Mouse (Mus musculus) heart, postnatal 0 days (tissue): ENCODE results near the gene Rhbdd2. TPM values are rescaled to one million over a fixed set of nuclear protein-coding genes. Genes with fewer than 3 reads are reported as not detected.
"Not testable (repeated sequence)": the region's sequence is repeated elsewhere in the genome, so short reads cannot be mapped to it uniquely, and the experiment has no call there.

Experiments used
- ATAC-seq: fragments of 200-750 bp; cut with Nextera tagmentation; 2 replicates; pipeline ENCODE4 v1.8.0; 2017; ENCODE audit warnings: low read depth, moderate number of reproducible peaks, moderate library complexity; ENCODE audit not compliant: insufficient read depth
- DNase-seq: peaks from one replicate; pipeline ENCODE4 v3.0.0-alpha.2; 2016; ENCODE audit warnings: low spot score
- H3K27ac ChIP-seq: fragments of 300-500 bp; sonication (generic); 2 replicates; pipeline ENCODE4 v1.5.1; 2014; ENCODE audit warnings: low read depth, mild to moderate bottlenecking
- H3K27me3 ChIP-seq: fragments of 300-500 bp; sonication (generic); 2 replicates; pipeline ENCODE4 v1.6.1; 2014; ENCODE audit warnings: low read length, mixed read lengths; ENCODE audit not compliant: control insufficient read depth, insufficient read depth
- H3K36me3 ChIP-seq: fragments of 300-500 bp; sonication (generic); replicated peaks from 2 replicates; pipeline ENCODE4 v1.6.1; 2014; ENCODE audit warnings: low read length, mixed read lengths; ENCODE audit not compliant: control insufficient read depth, insufficient read depth
- H3K4me1 ChIP-seq: fragments of 300-500 bp; sonication (generic); 2 replicates; pipeline ENCODE4 v1.6.1; 2014; ENCODE audit warnings: antibody characterized with exemption; ENCODE audit not compliant: control insufficient read depth, insufficient read depth
- H3K4me2 ChIP-seq: fragments of 300-500 bp; sonication (generic); 2 replicates; pipeline ENCODE4 v1.6.1; 2014; ENCODE audit warnings: low read depth, mild to moderate bottlenecking, low read length, moderate library complexity
- H3K4me3 ChIP-seq: fragments of 300-500 bp; sonication (generic); 2 replicates; pipeline ENCODE4 v1.5.1; 2014; ENCODE audit warnings: low read depth, low read length
- H3K9ac ChIP-seq: fragments of 300-500 bp; sonication (generic); replicated peaks from 2 replicates; pipeline ENCODE4 v1.6.1; 2014; ENCODE audit warnings: low read depth, low read length, mixed read lengths
- H3K9me3 ChIP-seq: fragments of 300-500 bp; sonication (generic); replicated peaks from 2 replicates; pipeline ENCODE4 v1.6.1; 2016; ENCODE audit warnings: low read length; ENCODE audit not compliant: control insufficient read depth
- CTCF ChIP-seq: IDR thresholded peaks from 2 replicates; pipeline ENCODE4 v1.5.1; 2016; ENCODE audit warnings: antibody characterized with exemption, control low read depth, low read depth
- EP300 ChIP-seq: IDR thresholded peaks from 2 replicates; pipeline ENCODE4 v1.6.1; 2016; ENCODE audit warnings: antibody characterized with exemption, low read depth
- WGBS: fragments of 180-500 bp; shearing (Covaris S2); extraction: QIAGEN DNeasy Blood & Tissue Kit; methylation state at CpG from one replicate; pipeline ENCODE4 v1.1.7; 2014; 5-methylcytosine and 5-hydroxymethylcytosine counted together
- polyA plus RNA-seq: library from polyadenylated mRNA; unstranded; fragments of >200 nt; fragmentation: Nextera tagmentation; extraction: Ambion mirVana; gene quantifications from 2 replicates; pipeline ENCODE4 v1.2.1, GENCODE M21; 2015
- total RNA-seq: library from RNA; depleted of rRNA; stranded (reverse); fragments of >200 nt; gene quantifications from 2 replicates; pipeline ENCODE4 v1.2.3, GENCODE M21; 2014; ENCODE audit warnings: low replicate concordance

The Rhbdd2 gene
- total and polyA plus RNA-seq, 2 experiments from 2014 or later = 6.7 to 40.0 TPM

- 38% methylated on average over 1 of the region's 1 CpGs for WGBS
- no peak overlapping the region for H3K27ac ChIP-seq
- no peaks in the 10 kb centered on the region for H3K4me1 ChIP-seq
- no peak for ATAC-seq
- H3K9me3 ChIP-seq = 0 out of 2 replicates have a peak, but pooled peaks cover 11% of the 10 kb centered on the region
- H3K27me3 ChIP-seq = no peaks in the 10 kb centered on the region
- DNase-seq = no peak
- no peak overlapping the region for H3K4me2 ChIP-seq
- H3K36me3 ChIP-seq = no peaks in the 10 kb centered on the region
- H3K4me3 ChIP-seq = no peak overlapping the region
- TF ChIP-seq EP300 (no peak), CTCF (no peak)
- no peak overlapping the region for H3K9ac ChIP-seq
Observed at GRCm38 (mm10) chr5:135607581-135607980, 24.8 kb upstream of the Rhbdd2 start.

GRCm38 (mm10) chr5:135609794-135610193, 22.6 kb upstream of the Rhbdd2 start:
- H3K27me3 ChIP-seq = no peaks in the 10 kb centered on the region
- H3K9me3 ChIP-seq = 0 out of 2 replicates have a peak, but pooled peaks cover 5% of the 10 kb centered on the region
- TF ChIP-seq EP300 = no peak
- no peak for TF ChIP-seq CTCF
- 69% methylated on average over 4 of the region's 4 CpGs for WGBS
- DNase-seq (no peak), ATAC-seq (no peak)
- no peak overlapping the region for H3K27ac ChIP-seq
- no peaks in the 10 kb centered on the region for H3K36me3 ChIP-seq
- no peak overlapping the region for H3K4me2 ChIP-seq
- no peak overlapping the region for H3K4me3 ChIP-seq
- no peaks in the 10 kb centered on the region for H3K4me1 ChIP-seq
- H3K9ac ChIP-seq = no peak overlapping the region

DNA sequence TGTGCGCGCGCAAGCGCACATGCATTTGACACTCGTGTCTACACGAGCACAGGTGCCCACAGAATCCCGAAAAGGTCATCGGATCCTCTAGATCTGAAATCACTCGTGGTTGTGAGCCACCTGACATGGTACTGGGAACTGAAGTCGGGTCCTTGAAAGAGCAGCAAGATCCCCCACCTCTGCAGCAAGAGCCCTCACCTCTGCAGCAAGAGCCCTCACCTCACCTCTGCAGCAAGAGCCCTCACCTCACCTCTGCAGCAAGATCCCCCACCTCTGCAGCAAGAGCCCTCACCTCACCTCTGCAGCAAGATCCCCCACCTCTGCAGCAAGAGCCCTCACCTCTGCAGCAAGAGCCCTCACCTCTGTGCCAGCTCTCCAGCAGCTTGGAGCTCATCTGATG, 12.7 kb upstream of the Rhbdd2 start:
- not testable (repeated sequence) for H3K9me3 ChIP-seq, H3K27me3 ChIP-seq, H3K4me1 ChIP-seq, H3K27ac ChIP-seq, H3K36me3 ChIP-seq, H3K4me3 ChIP-seq, DNase-seq, H3K9ac ChIP-seq, H3K4me2 ChIP-seq, ATAC-seq
- WGBS = 83% methylated on average over 10 of the region's 10 CpGs

DNA sequence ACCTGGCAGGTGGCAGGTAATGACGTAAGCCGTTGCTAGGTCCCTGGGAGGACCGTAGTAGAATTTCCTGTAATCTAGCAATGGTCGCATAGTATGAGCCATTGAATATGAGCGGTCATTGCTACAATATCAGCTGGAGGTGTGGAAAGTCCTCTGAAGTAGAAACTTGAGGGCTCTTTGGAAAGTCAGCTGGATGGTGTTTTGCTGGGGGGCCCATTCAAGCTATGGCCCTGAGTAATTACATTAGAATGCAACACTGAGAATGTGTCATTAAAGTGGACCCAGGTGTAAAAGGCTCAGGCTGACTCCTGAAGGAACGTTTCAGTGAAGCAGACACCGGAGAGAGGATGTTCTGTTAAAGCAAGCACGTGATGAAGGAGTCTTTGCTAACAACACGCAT, 11.9 kb upstream of the Rhbdd2 start:
- Histone ChIP-seq H3K9ac (no peak overlapping the region), H3K4me3 (no peak overlapping the region), H3K4me1 (no peaks in the 10 kb centered on the region), H3K27ac (no peak overlapping the region), H3K4me2 (no peak overlapping the region), H3K9me3 (no peaks in the 10 kb centered on the region), H3K27me3 (no peaks in the 10 kb centered on the region), H3K36me3 (no peaks in the 10 kb centered on the region)
- 78% methylated on average over 9 of the region's 9 CpGs for WGBS
- DNase-seq (no peak), ATAC-seq (no peak)
- TF ChIP-seq CTCF (no peak), EP300 (no peak)

DNA sequence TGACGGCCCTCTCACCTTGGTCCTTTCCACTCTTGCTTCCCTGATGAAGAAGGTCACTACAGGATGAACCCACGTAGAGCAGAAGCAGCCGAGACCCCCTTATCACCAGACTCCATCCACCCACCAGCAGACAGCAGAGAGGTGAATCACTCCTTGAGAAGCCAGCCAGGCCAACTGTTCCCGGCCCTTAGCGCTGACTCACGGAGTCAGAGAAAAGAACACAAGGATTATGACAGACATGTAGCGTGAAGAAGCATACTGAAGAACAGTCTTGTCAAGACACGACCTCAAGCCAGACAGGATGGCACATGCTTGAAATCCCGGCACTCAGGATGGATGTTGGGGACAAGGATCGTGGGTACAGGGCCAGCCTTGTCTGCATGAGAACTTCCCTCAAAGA, 10.7 kb upstream of the Rhbdd2 start:
- ATAC-seq (no peak), DNase-seq (no peak)
- TF ChIP-seq CTCF (no peak), EP300 (no peak)
- Histone ChIP-seq H3K36me3 (no peaks in the 10 kb centered on the region), H3K4me2 (no peak overlapping the region), H3K9me3 (no peaks in the 10 kb centered on the region), H3K4me3 (no peak overlapping the region), H3K4me1 (no peaks in the 10 kb centered on the region), H3K27me3 (no peaks in the 10 kb centered on the region), H3K27ac (no peak overlapping the region), H3K9ac (no peak overlapping the region)
- WGBS = 63% methylated on average over 10 of the region's 10 CpGs

DNA sequence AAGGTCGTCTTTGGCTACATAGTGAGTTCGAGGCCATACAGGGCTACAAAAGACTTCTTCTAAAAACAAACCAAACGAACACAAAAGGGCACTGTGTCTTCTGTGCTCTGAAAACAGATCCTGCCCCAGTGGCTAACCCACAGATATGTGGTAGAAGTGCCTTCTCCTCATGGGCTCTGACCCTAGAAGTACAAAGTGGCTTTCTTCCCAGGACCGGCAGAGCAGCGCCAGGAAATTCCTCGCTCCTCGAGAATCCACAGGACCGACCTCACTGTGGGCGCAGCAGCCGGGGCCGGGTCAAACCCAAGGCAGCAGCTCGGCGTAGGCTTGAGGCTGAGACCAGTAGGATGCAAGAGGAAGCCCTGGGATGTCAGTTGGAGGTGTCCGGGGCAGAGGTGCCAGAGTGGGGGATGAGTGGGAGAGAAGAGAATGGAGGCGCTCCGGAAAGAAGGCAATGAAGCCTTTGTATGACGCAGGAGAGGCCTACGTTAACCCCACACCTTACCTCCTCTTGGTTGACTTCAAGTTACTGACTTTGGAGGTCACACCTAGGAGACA, 9.3 kb upstream of the Rhbdd2 start:
- H3K9me3 ChIP-seq = no peaks in the 10 kb centered on the region
- no peaks in the 10 kb centered on the region for H3K27me3 ChIP-seq
- peak overlapping the region; percentile 20; the same call in 1 of the 2 replicates for H3K27ac ChIP-seq
- DNase-seq (no peak), ATAC-seq (no peak)
- no peak overlapping the region for H3K9ac ChIP-seq
- WGBS = 80% methylated on average over 18 of the region's 18 CpGs
- H3K4me3 ChIP-seq = no peak overlapping the region
- TF ChIP-seq CTCF (no peak), EP300 (no peak)
- H3K4me1 ChIP-seq = no peaks in the 10 kb centered on the region
- H3K36me3 ChIP-seq = no peaks in the 10 kb centered on the region
- no peak overlapping the region for H3K4me2 ChIP-seq
